Mouse (Mus musculus): ENCODE data around the gene Ropn1. TPM values are rescaled to one million over a fixed set of nuclear protein-coding genes. Genes with fewer than 3 reads are reported as not detected.

Gene Ropn1
- polyA plus RNA-seq (2015; fragmentation: Illumina TruSeq; extraction: RNeasy Lipid Tissue Mini Kit (QIAGEN cat#74804); ENCODE audit: insufficient read depth, low replicate concordance) = not detected

GRCm38 (mm10) chr16:34649621-34650020 lies at the start of gene Ropn1:
Ropn1 (plus strand) TSS chr16:34649921.

DNA sequence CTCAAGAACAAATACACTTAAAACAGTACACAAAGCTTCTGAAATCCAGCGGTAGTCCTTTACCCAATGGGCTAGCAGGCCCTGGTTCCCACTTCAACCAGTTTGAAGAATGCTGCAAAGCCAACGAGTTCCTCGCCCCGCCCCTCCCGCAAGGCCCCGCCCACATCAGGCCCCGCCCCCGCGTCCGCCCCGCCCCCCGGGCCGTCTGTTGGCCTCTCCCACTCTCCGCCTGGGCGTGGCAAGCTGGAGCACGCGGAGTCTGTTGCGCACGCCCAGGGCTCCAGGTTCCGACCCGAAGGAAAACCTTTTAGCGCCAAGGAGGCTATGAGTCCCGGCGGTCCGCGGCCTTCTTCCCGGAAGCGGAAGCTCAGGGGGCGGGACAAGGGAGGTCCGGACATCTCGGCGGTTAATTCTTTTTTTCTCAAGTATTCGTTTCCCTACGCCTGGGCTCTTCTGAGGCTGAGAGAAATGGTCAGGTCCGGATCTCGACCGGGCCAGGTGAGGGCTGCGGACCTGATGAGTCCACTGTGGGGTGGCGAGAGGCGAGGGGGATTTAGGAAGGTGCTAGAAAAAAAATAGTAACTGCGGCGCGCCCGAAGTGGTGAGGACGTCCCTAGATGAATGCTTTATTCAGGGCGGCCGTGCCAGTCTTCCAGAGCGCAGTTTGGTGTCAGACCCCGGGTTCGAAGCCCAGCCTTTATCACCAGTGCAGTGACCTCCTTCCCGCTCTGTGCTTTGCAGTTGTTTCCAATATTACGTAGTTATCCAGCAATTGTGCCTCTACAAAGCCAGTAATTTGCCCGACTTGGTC lies 40.8 kb downstream of the Ropn1 start, which contains the start of gene Ccdc14:
Ccdc14 (plus strand) TSS at position 283 of the 811 bp plus-strand sequence.

Other genes with a start within 250 kb of the Ropn1 start
- 6.9 TPM for gene Kalrn, start 76.4 kb upstream of the Ropn1 start, polyA plus RNA-seq (2015; fragmentation: Illumina TruSeq; extraction: RNeasy Lipid Tissue Mini Kit (QIAGEN cat#74804); ENCODE audit: insufficient read depth, low replicate concordance)
- 4.7 TPM for gene Ccdc14, start 40.7 kb downstream of the Ropn1 start, polyA plus RNA-seq (2015; fragmentation: Illumina TruSeq; extraction: RNeasy Lipid Tissue Mini Kit (QIAGEN cat#74804); ENCODE audit: insufficient read depth, low replicate concordance)
- gene Mylk, start 95.3 kb downstream of the Ropn1 start, polyA plus RNA-seq (2015; fragmentation: Illumina TruSeq; extraction: RNeasy Lipid Tissue Mini Kit (QIAGEN cat#74804); ENCODE audit: insufficient read depth, low replicate concordance) = 41.6 TPM

All from spleen, adult 10 weeks (tissue).